Mouse (Mus musculus): ENCODE measurements at regions not wholly inside any gene's neighbourhood (a gene's known extent, or its start where the extent isn't known, plus 50 kb on each side); places are given as distances from the start of the nearest gene placed in this dataset.

- Histone ChIP-seq H3K4me3 (no peak overlapping the region), H3K27me3 (no peaks in the 10 kb centered on the region), H3K4me1 (no peaks in the 10 kb centered on the region), H3K36me3 (no peaks in the 10 kb centered on the region), H3K4me2 (no peak overlapping the region), H3K9me3 (no peaks in the 10 kb centered on the region), H3K27ac (no peak overlapping the region), H3K9ac (no peak overlapping the region)
- ATAC-seq (ENCODE audit: insufficient number of reproducible peaks, low FRiP score, low TSS enrichment, low read depth): no peak
- WGBS: 86% methylated on average over 6 of the region's 6 CpGs
Measured at GRCm38 (mm10) chr7:73278616-73279015, 96.7 kb upstream of the Rgma start.

GRCm38 (mm10) chr7:73279936-73280445 lies 95.3 kb upstream of the Rgma start:
- Histone ChIP-seq H3K27ac (no peak overlapping the region), H3K9ac (no peak overlapping the region), H3K27me3 (no peaks in the 10 kb centered on the region), H3K4me1 (no peaks in the 10 kb centered on the region), H3K4me2 (no peak overlapping the region), H3K4me3 (no peak overlapping the region), H3K9me3 (no peaks in the 10 kb centered on the region), H3K36me3 (no peaks in the 10 kb centered on the region)
- no peak for ATAC-seq (ENCODE audit: insufficient number of reproducible peaks, low FRiP score, low TSS enrichment, low read depth)
- WGBS: 88% methylated on average over 4 of the region's 4 CpGs

GRCm38 (mm10) chr7:73286244-73286643 lies 89.1 kb upstream of the Rgma start:
- Histone ChIP-seq H3K9me3 (no peaks in the 10 kb centered on the region), H3K4me3 (no peak overlapping the region), H3K27me3 (no peaks in the 10 kb centered on the region), H3K4me1 (no peaks in the 10 kb centered on the region), H3K9ac (no peak overlapping the region), H3K27ac (no peak overlapping the region), H3K36me3 (no peaks in the 10 kb centered on the region), H3K4me2 (no peak overlapping the region)
- 75% methylated on average over 5 of the region's 5 CpGs for WGBS
- ATAC-seq (ENCODE audit: insufficient number of reproducible peaks, low FRiP score, low TSS enrichment, low read depth): no peak

- no peak for ATAC-seq (ENCODE audit: insufficient number of reproducible peaks, low FRiP score, low TSS enrichment, low read depth)
- H3K36me3 ChIP-seq: no peaks in the 10 kb centered on the region
- H3K27ac ChIP-seq: no peak overlapping the region
- H3K4me2 ChIP-seq: no peak overlapping the region
- no peaks in the 10 kb centered on the region for H3K9me3 ChIP-seq
- H3K4me1 ChIP-seq: peaks cover 3% of the 10 kb centered on the region; the same call in 1 of the 2 replicates
- no peak overlapping the region for H3K9ac ChIP-seq
- 14% methylated on average over 4 of the region's 4 CpGs for WGBS
- H3K27me3 ChIP-seq: no peaks in the 10 kb centered on the region
- H3K4me3 ChIP-seq: no peak overlapping the region
Measured at GRCm38 (mm10) chr7:73293337-73293736, 82.0 kb upstream of the Rgma start.

GRCm38 (mm10) chr7:73294399-73294798 lies 80.9 kb upstream of the Rgma start:
- WGBS: 48% methylated on average over 6 of the region's 6 CpGs
- ATAC-seq (ENCODE audit: insufficient number of reproducible peaks, low FRiP score, low TSS enrichment, low read depth): peak; percentile 55; the same call in 1 of the 2 replicates

GRCm38 (mm10) chr7:73302501-73302900 lies 72.8 kb upstream of the Rgma start:
- no peaks in the 10 kb centered on the region for H3K9me3 ChIP-seq
- 59% methylated on average over 3 of the region's 3 CpGs for WGBS

More at GRCm38 (mm10) chr7:73294399-73294798, 80.9 kb upstream of the Rgma start:
- no peaks in the 10 kb centered on the region for H3K36me3 ChIP-seq
- H3K27ac ChIP-seq: no peak overlapping the region
- no peak overlapping the region for H3K9ac ChIP-seq
- H3K4me1 ChIP-seq: peaks cover 3% of the 10 kb centered on the region; the same call in 1 of the 2 replicates
- no peak overlapping the region for H3K4me2 ChIP-seq
- no peak overlapping the region for H3K4me3 ChIP-seq
- H3K9me3 ChIP-seq: no peaks in the 10 kb centered on the region
- H3K27me3 ChIP-seq: no peaks in the 10 kb centered on the region

GRCm38 (mm10) chr7:73303818-73304217 lies 71.5 kb upstream of the Rgma start:
- 28% methylated on average over 9 of the region's 9 CpGs for WGBS
- Histone ChIP-seq H3K27me3 (peaks cover 20% of the 10 kb centered on the region; the same call in 1 of the 2 replicates), H3K27ac (no peak overlapping the region), H3K4me2 (no peak overlapping the region), H3K4me1 (peaks cover 18% of the 10 kb centered on the region), H3K9ac (no peak overlapping the region), H3K9me3 (no peaks in the 10 kb centered on the region), H3K4me3 (no peak overlapping the region), H3K36me3 (no peaks in the 10 kb centered on the region)
- ATAC-seq (ENCODE audit: insufficient number of reproducible peaks, low FRiP score, low TSS enrichment, low read depth): no peak

More at GRCm38 (mm10) chr7:73302501-73302900, 72.8 kb upstream of the Rgma start:
- Histone ChIP-seq H3K4me1 (peaks cover 18% of the 10 kb centered on the region), H3K27me3 (peaks cover 16% of the 10 kb centered on the region; the same call in 1 of the 2 replicates), H3K9ac (no peak overlapping the region), H3K36me3 (no peaks in the 10 kb centered on the region), H3K4me2 (no peak overlapping the region), H3K4me3 (no peak overlapping the region), H3K27ac (no peak overlapping the region)
- ATAC-seq (ENCODE audit: insufficient number of reproducible peaks, low FRiP score, low TSS enrichment, low read depth): no peak

- ATAC-seq (ENCODE audit: insufficient number of reproducible peaks, low FRiP score, low TSS enrichment, low read depth): no peak
- H3K4me3 ChIP-seq: no peak overlapping the region
- H3K4me2 ChIP-seq: no peak overlapping the region
- H3K9me3 ChIP-seq: no peaks in the 10 kb centered on the region
- WGBS: 21% methylated on average over 9 of the region's 9 CpGs
- no peak overlapping the region for H3K27ac ChIP-seq
- H3K9ac ChIP-seq: no peak overlapping the region
- H3K27me3 ChIP-seq: peaks cover 20% of the 10 kb centered on the region; the same call in 1 of the 2 replicates
- peaks cover 18% of the 10 kb centered on the region for H3K4me1 ChIP-seq
- H3K36me3 ChIP-seq: no peaks in the 10 kb centered on the region
Measured at GRCm38 (mm10) chr7:73304799-73305198, 70.5 kb upstream of the Rgma start.

- 35% methylated on average over 14 of the region's 14 CpGs for WGBS
- H3K4me2 ChIP-seq: no peak overlapping the region
- H3K9me3 ChIP-seq: no peaks in the 10 kb centered on the region
- H3K4me3 ChIP-seq: no peak overlapping the region
- H3K36me3 ChIP-seq: no peaks in the 10 kb centered on the region
- H3K27me3 ChIP-seq: peaks cover 20% of the 10 kb centered on the region; the same call in 1 of the 2 replicates
- no peak overlapping the region for H3K27ac ChIP-seq
- peaks cover 18% of the 10 kb centered on the region for H3K4me1 ChIP-seq
- no peak overlapping the region for H3K9ac ChIP-seq
- no peak for ATAC-seq (ENCODE audit: insufficient number of reproducible peaks, low FRiP score, low TSS enrichment, low read depth)
Measured at GRCm38 (mm10) chr7:73305286-73305975, 69.9 kb upstream of the Rgma start.

- WGBS: 64% methylated on average over 6 of the region's 6 CpGs
- Histone ChIP-seq H3K36me3 (no peaks in the 10 kb centered on the region), H3K9ac (no peak overlapping the region), H3K9me3 (no peaks in the 10 kb centered on the region), H3K4me3 (no peak overlapping the region), H3K4me2 (no peak overlapping the region), H3K4me1 (peaks cover 18% of the 10 kb centered on the region), H3K27ac (no peak overlapping the region), H3K27me3 (peaks cover 16% of the 10 kb centered on the region; the same call in 1 of the 2 replicates)
- ATAC-seq (ENCODE audit: insufficient number of reproducible peaks, low FRiP score, low TSS enrichment, low read depth): no peak
Measured at GRCm38 (mm10) chr7:73306296-73306695, 69.0 kb upstream of the Rgma start.

GRCm38 (mm10) chr7:73306728-73307127 lies 68.6 kb upstream of the Rgma start:
- Histone ChIP-seq H3K27me3 (0 out of 2 replicates have a peak, but pooled peaks cover 15% of the 10 kb centered on the region), H3K4me2 (no peak overlapping the region), H3K4me3 (no peak overlapping the region), H3K9ac (no peak overlapping the region), H3K4me1 (peaks cover 18% of the 10 kb centered on the region), H3K9me3 (no peaks in the 10 kb centered on the region), H3K36me3 (no peaks in the 10 kb centered on the region), H3K27ac (no peak overlapping the region)
- no peak for ATAC-seq (ENCODE audit: insufficient number of reproducible peaks, low FRiP score, low TSS enrichment, low read depth)
- WGBS: 68% methylated on average over 5 of the region's 5 CpGs

- Histone ChIP-seq H3K4me2 (no peak overlapping the region), H3K27ac (no peak overlapping the region), H3K36me3 (no peaks in the 10 kb centered on the region), H3K27me3 (0 out of 2 replicates have a peak, but pooled peaks cover 15% of the 10 kb centered on the region), H3K4me1 (peaks cover 18% of the 10 kb centered on the region), H3K9me3 (no peaks in the 10 kb centered on the region), H3K9ac (no peak overlapping the region), H3K4me3 (no peak overlapping the region)
- WGBS: 49% methylated on average over 13 of the region's 13 CpGs
- ATAC-seq (ENCODE audit: insufficient number of reproducible peaks, low FRiP score, low TSS enrichment, low read depth): no peak
Measured at GRCm38 (mm10) chr7:73307586-73308490, 67.5 kb upstream of the Rgma start.

All from limb, embryonic 15.5 days (tissue).